Mouse (Mus musculus) WW6 (cell line): ENCODE measurements at regions not wholly inside any gene's neighbourhood (a gene's known extent, or its start where the extent isn't known, plus 50 kb on each side); places are given as distances from the start of the nearest gene placed in this dataset.

Experiments
- DNase-seq: peaks from one replicate; pipeline ENCODE4 v3.0.0-alpha.2; 2013; ENCODE audit warnings: low read depth, low spot score

GRCm38 (mm10) chr10:17352202-17352994 is 370.6 kb upstream of the Cited2 start:
- DNase-seq: no peak

- DNase-seq: no peak
These were observed 367.5 kb upstream of the Cited2 start for GRCm38 (mm10) chr10:17355476-17355875.

DNA sequence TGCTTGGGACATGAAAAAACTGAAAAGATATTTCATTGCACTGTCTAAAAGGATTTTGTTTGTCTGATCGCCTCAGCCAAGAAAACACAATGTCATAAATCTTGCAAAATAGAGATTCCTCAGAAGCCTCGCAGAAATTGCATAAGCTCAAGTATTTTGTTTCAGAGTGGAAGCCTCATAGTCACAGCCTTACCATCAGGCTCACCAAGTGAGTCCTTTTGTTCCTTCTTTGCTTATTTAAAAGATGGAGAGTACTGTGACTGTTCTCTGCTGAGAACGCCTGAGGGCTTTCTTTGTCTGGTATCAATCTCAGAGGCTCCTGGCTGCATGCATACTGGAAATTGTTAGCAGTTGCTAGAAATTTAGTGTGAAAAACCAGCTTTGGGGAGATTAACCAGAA is 367.0 kb upstream of the Cited2 start:
- no peak for DNase-seq

DNA sequence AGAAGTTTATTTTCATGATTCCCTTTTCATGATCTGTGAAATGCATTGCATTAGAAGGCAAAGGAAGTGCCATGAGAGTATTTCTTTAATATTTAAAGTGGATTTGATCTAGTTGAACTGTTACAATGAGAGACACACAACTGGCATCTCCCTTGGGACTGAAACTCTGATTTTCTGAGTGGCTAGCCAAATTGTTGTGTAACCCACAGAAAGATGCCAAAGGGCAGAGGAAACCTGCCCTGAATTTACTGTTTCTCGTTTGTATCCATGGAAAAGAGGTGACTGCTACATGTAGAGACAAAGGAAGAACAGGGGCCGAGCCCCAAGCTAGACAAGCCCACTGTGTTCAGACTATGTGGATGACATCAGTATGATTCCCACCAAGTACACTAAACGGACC is 360.4 kb upstream of the Cited2 start:
- no peak for DNase-seq

DNA sequence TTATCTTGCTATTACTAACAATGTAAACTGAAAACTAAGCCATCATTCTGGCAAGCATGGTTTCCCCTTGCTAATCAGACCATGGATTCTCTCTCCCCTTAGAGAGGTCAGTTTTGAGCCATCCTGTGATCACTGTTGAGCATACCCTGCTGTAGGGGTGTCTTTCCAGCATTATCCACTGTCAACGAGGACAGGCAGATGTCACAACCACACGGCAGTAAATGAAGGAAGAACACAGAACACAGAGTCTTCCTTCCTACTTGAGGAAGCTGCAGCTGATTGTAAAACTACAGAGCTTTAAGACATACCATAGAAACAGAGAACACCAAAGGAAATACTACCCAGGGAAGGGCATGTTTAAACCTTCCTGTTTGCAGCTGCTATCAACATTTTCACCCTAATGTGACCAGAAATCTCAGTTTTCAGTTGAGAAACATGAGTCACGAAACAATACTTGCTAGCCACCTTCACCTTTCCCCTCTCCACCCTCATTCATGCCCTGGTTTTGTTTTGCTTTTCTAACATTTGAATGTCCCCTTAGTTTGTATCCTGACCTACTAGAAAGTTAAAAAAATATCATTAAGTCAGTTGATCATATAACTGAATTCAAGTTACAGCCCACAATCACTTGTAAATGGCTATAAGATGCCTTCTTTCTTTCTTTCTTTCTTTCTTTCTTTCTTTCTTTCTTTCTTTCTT is 356.8 kb upstream of the Cited2 start:
- DNase-seq: no peak

DNA sequence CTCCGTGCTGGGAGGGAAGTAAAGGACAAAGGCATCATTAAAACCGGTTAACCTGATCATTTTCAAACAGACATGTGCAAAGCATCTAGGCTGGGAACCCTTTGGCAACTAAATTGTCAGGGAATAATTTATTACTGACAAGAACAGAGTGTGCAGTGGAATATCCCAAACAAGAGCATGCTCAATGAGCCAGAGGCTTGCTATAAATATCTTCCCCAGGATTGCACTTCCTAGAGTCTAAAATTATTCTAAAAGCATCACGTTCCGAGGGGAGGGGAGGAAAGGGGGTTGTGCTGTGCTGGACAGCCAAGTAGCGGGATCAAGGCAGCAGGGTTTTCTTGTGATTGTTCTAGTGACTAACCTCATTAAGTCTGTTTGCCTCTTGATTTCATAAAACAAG is 356.0 kb upstream of the Cited2 start:
- no peak for DNase-seq

DNA sequence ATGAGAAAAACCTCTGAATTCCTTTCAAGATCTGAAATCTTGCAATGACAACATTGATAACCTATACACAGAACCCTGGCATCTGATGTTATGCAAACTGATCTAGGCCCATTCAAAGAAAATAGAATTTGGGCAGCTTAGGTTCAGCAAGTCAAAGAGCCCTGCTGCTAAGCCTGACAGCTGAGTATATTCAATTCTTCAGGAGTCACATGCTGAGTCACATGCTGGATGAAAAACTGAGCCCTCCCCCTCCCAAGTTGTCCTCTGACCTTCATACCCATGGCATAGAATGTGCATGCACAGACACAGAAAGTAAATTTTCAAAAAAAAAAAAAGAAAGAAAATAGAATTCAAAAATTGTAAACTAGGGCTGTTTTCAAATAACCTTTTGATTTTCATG is 355.6 kb upstream of the Cited2 start:
- no peak for DNase-seq

DNA sequence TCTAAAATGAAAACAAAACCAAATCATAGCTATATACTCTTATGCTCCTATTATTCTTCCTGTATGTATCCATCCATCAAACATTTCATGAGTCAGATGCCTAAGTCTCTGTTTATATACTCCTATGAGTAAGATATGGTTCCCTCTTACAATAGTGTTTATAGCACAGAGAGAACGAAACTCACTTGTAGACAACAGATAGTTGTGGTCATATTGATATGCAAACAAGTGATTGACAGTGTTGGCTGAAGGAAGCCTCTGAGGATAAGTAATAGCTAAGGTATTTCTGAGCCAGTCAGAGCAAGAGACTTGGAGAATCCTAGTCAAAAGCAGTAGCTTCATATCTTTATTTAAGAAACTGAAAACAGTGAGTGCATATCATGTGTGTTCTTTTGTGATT is 354.4 kb upstream of the Cited2 start:
- no peak for DNase-seq

DNA sequence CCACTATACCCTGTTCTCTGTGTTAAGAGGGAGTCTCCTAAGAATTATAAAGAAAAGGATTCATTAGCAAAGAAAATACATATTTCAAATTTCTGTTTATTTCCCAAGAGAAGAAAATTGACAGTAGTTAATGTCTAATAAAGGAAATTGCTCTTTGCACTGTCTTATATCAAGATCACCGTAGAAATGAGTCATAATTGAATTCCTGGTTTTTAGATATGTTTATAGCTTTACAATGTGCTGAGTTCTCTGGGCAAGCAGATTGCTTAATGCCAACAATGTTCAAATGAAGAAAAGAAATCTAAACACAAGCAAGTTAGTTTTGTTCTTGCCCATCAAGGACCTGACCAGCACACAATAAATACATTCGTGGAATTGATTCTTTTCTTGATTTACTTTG is 350.1 kb upstream of the Cited2 start:
- DNase-seq: no peak

- no peak for DNase-seq
These were observed 349.0 kb upstream of the Cited2 start for GRCm38 (mm10) chr10:17374047-17374446.

GRCm38 (mm10) chr10:17382990-17383389 is 340.0 kb upstream of the Cited2 start:
- no peak for DNase-seq

- DNase-seq: no peak
These were observed 337.8 kb upstream of the Cited2 start for GRCm38 (mm10) chr10:17385181-17385580.

- DNase-seq: no peak
These were observed 335.7 kb upstream of the Cited2 start for GRCm38 (mm10) chr10:17387296-17387695.

DNA sequence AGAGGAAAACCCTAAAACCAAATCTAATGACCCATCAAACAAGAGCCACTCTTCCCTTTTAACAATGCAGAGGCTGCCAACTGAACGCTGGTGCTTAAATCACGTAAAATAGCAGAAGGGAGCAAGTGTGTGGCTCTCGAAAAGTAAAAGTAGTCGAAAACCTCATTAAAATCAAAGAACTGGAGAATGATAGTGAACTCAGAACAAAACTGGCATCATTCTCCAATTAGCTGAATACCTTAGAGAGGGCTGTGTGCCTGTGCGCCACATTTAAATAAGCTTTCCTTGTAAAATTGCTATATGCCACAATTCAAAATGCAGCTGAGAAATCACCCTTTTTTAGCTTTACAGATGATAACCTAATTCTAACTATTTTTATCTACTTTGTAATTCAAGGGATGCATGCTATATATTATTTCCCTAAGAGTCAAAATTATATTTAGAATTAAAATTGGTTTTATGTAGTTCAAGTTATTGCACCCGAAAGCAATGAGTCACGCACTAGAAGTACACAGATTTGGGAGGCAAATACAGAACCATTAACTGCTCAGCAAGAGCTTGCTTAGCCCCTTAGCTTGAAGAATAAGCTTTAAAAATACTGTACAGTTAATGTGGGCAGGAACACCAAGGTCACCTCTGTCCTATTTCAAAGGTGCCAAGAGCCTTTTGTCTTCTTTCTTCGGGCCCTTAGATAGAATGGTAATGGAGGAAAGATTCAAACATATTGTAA is 327.4 kb upstream of the Cited2 start:
- DNase-seq: no peak

DNA sequence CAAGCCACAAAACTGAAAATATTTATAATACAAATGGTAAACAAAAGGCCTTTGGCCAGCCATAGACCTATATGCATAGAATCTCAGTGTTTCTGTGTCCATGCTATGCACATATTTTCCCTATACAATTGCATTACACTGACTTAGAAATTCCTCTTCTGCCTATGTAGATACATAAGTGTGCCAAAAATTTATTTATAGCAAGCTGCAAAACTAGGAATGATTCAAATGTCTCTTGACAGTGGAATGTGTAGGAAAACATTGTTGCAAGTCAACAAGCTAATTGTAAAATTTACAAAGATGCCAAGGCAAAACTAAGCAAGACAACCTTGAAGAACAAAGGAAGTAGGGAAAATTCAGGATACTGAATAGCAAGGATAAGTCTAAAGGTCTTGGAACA is 319.1 kb upstream of the Cited2 start:
- no peak for DNase-seq

DNA sequence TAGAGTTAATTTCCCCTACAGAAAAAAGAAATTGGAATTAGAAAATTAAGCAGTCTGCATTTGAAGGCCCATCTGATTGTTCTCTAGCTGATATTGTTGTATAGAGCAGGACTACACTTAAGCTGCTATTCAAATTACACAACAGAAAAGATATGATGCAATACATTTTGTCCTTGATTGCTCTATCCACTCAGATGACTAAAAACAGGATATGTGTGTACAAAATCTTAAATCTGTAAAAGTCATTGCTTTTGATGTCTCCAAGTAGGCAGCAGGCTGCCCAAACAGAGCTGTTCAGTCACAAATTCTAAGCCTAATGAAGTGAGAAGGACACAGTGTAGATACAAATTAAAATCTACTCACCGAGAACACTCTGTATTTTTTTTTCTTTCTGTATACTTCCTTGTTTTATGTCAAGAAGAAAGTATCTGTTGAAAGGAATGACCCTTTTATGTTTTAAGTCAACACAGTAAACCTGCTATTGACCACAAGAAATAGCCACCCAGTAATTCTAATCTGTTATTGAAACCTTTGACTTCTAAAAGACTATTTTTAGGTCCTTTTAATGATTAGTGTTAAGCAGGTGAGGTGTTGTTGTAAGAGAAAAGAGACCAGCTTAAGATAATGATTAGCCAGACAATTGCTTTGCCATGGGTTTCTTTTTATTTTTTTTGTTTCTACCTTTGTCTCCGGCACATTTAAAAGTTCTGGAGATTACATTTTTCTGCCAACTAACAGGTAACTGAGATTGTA is 315.0 kb upstream of the Cited2 start:
- no peak for DNase-seq

GRCm38 (mm10) chr10:17408781-17409180 is 314.2 kb upstream of the Cited2 start:
- no peak for DNase-seq

- DNase-seq: no peak
These were observed 311.6 kb upstream of the Cited2 start for GRCm38 (mm10) chr10:17411300-17411987.

DNA sequence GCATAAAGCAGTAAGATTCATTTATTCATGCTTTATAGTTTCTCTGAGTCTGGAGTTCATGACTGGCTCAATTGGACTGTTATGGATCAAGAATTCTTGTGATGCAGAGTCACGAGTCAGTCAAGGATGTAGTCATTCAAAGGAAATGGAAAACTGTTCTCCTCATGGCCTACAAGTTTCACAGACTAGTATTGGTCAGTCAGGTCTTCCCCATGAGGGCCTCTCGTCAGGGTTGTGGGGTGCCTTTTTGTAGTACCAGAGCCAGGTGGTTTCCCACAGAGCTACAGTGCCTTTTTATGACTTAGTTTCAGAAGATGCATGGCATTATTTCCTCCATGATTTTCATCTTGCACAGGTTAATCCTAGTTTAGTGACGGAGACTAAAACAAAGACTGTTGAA is 307.9 kb upstream of the Cited2 start:
- DNase-seq: no peak

DNA sequence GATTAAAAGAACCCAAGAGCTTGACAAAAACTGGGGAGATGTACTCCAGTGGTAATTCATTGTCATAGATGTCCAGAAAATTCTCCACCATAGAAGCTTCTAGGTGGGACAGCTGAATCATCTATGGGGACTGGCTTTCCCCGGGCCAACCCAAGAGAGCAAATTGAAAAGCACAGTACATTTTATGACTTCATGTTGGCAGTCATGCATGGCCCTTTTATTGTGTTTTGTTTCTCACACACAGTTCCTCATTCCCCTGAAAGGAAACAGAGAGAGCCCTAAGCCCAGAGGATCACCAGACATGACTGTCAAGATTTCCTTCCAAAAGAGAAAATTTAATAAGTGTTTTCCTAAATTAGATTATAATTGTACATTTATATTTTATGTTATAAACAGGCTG is 306.9 kb upstream of the Cited2 start:
- no peak for DNase-seq

DNA sequence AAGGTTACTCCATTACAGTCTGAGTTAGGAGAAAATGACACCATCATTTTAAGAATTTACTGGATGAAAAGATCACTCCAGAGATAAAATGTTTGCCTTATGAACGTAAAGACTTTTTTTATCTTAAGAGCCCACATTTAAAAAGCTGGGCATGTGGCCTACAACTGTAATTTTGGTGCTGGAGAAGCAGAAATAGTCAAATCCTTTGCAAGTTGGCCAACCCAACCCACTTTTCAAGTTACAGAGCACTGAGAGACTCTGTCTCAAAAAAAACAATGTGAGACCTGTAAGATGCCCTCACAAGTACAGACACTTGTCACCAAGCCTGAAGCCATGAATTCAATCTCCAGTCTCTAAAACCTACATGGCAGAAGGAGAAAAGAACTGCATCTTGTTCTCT is 305.6 kb upstream of the Cited2 start:
- DNase-seq: no peak
